Mouse (Mus musculus): ENCODE measurements around the gene Atp2a1.

GRCm38 (mm10) chr7:126494120-126494519 lies 31.2 kb upstream of the Atp2a1 start:
- TF ChIP-seq FLI1 (IDR thresholded peaks at IDR 0.05; ENCODE audit: low read length) (no peak), GATA1 (IDR thresholded peaks at IDR 0.05; ENCODE audit: borderline replicate concordance, low read length) (no peak)

Measured in megakaryocyte, embryonic 14.5 days (primary cell).